Mouse (Mus musculus) mesoderm, embryonic 11.5 days (tissue): Measurements from ENCODE around the gene Zdhhc1.

Experiments
- DNase-seq: peaks from one replicate; pipeline ENCODE4 v3.0.0-alpha.2; 2012; ENCODE audit warnings: low read depth, low spot score

The Zdhhc1 gene

GRCm38 (mm10) chr8:105476628-105477413 is 19.9 kb downstream of the Zdhhc1 start:
- peak; percentile 52 for DNase-seq

GRCm38 (mm10) chr8:105476161-105476560 is 20.5 kb downstream of the Zdhhc1 start:
- no peak for DNase-seq

GRCm38 (mm10) chr8:105475742-105476141 is 21.0 kb downstream of the Zdhhc1 start:
- no peak for DNase-seq

GRCm38 (mm10) chr8:105475254-105475653 is 21.4 kb downstream of the Zdhhc1 start:
- DNase-seq, result no peak

- no peak for DNase-seq
These were observed 22.0 kb downstream of the Zdhhc1 start for GRCm38 (mm10) chr8:105474680-105475079.

- peak; percentile 77 for DNase-seq
These were observed 22.7 kb downstream of the Zdhhc1 start for GRCm38 (mm10) chr8:105473816-105474606.

- DNase-seq, result no peak
These were observed 23.7 kb downstream of the Zdhhc1 start for GRCm38 (mm10) chr8:105472983-105473382.

GRCm38 (mm10) chr8:105472414-105472932 is 24.2 kb downstream of the Zdhhc1 start:
- no peak for DNase-seq

GRCm38 (mm10) chr8:105471314-105472015 is 25.2 kb downstream of the Zdhhc1 start, which contains the start of gene Tppp3:
TSS of gene Tppp3 (minus strand) at chr8:105471526.
- peak; percentile 96 for DNase-seq

GRCm38 (mm10) chr8:105470681-105471313 is 25.9 kb downstream of the Zdhhc1 start:
- no peak for DNase-seq

- DNase-seq, result no peak
These were observed 26.4 kb downstream of the Zdhhc1 start for GRCm38 (mm10) chr8:105470262-105470661.

GRCm38 (mm10) chr8:105469816-105470215 is 26.9 kb downstream of the Zdhhc1 start:
- DNase-seq, result no peak

- DNase-seq, result peak; percentile 69
These were observed 27.5 kb downstream of the Zdhhc1 start for GRCm38 (mm10) chr8:105469041-105469695.

- no peak for DNase-seq
These were observed 28.5 kb downstream of the Zdhhc1 start for GRCm38 (mm10) chr8:105468002-105468720.

GRCm38 (mm10) chr8:105467396-105467985 is 29.2 kb downstream of the Zdhhc1 start:
- DNase-seq, result no peak

GRCm38 (mm10) chr8:105466700-105467291 is 29.9 kb downstream of the Zdhhc1 start:
- no peak for DNase-seq

- DNase-seq, result no peak
These were observed 30.5 kb downstream of the Zdhhc1 start for GRCm38 (mm10) chr8:105466246-105466645.

- no peak for DNase-seq
These were observed 32.1 kb downstream of the Zdhhc1 start for GRCm38 (mm10) chr8:105464595-105464994.

GRCm38 (mm10) chr8:105461085-105461803 is 35.5 kb downstream of the Zdhhc1 start:
- DNase-seq, result no peak
